Mouse (Mus musculus): ENCODE results near the gene Kif7. TPM values are rescaled to one million over a fixed set of nuclear protein-coding genes. Genes with fewer than 3 reads are reported as not detected.

Kif7 gene
- 3.1 and 3.7 TPM in 2 replicates for polyA plus RNA-seq (2015; fragmentation: Nextera tagmentation; extraction: Ambion mirVana)

DNA sequence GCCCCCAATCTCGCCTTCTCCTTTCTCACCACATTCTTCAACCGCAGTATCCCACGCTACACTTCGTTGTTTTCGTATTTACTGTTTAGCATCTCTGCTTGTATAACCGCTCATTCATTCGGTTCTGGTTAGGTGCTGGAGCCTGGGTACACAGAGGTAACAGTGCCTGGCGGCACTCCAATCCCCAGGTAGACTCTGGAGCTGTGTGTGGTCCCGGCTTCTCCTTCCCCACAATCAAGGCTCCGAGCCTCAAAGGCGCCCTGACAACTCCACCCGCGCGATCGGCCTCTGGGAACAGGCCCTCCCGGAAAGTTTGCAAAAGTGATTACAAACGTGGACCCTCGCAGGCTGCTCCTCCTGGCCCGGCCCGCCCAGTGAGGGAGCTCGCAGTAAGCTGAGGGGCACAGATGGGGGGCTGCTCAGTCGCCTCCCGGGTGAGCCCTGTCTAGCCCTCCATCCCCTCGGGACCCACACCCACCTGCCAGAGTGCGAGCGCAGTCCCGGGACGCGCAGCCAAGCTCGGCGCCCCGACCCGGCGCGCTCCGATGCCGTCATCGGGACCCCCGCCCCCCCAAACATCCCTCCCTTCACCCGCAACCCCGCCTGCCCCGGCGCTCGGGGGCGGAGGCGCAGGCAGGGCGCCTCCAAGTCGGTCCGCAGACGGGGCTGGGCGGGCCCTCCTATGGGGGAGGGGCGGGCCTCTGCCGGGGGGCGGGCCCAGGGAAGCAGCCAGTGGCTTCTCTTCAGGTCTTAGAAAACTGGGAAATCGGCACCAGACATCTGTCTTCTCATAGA is at the start of gene Kif7:
TSS of gene Kif7 (minus strand) at position 534 of the 795 bp plus-strand sequence.
- no peak for TF ChIP-seq CTCF (IDR thresholded peaks at IDR 0.05; ENCODE audit: low read depth)
- peak within 1 kb of the TSS; percentile 71 for H3K9ac ChIP-seq (ENCODE audit: low read depth, low read length)
- H3K9me3 ChIP-seq (replicated peaks; ENCODE audit: low read length) = no peaks in the 10 kb centered on the region
- H3K4me1 ChIP-seq (replicated peaks; ENCODE audit: insufficient read depth, low read length) = peaks cover 2% of the 10 kb centered on the region; the same call in 1 of the 2 replicates
- DNase-seq (ENCODE audit: low spot score) (peak; percentile 90), ATAC-seq (replicated peaks; ENCODE audit: low FRiP score, low read depth) (peak; percentile 93)
- under 1% methylated on average over 53 of the region's 55 CpGs for WGBS
- H3K27ac ChIP-seq = no peak within 1 kb of the TSS
- H3K4me3 ChIP-seq (replicated peaks; ENCODE audit: low read depth, low read length) = peak within 1 kb of the TSS; percentile 77
- peak within 1 kb of the TSS; percentile 77 for H3K4me2 ChIP-seq (ENCODE audit: low read length)
- no peaks in the 10 kb centered on the region for H3K36me3 ChIP-seq (ENCODE audit: insufficient read depth, low read length)
- H3K27me3 ChIP-seq (ENCODE audit: insufficient read depth, low read length) = no peaks in the 10 kb centered on the region

- H3K9me3 ChIP-seq (replicated peaks; ENCODE audit: low read length) = no peaks in the 10 kb centered on the region
- H3K27me3 ChIP-seq (ENCODE audit: insufficient read depth, low read length) = no peaks in the 10 kb centered on the region
- no peak for TF ChIP-seq CTCF (IDR thresholded peaks at IDR 0.05; ENCODE audit: low read depth)
- H3K9ac ChIP-seq (ENCODE audit: low read depth, low read length) = no peak overlapping the region
- no peak overlapping the region for H3K4me2 ChIP-seq (ENCODE audit: low read length)
- H3K36me3 ChIP-seq (ENCODE audit: insufficient read depth, low read length) = no peaks in the 10 kb centered on the region
- H3K27ac ChIP-seq = no peak overlapping the region
- DNase-seq (ENCODE audit: low spot score) = no peak
- no peak for ATAC-seq (replicated peaks; ENCODE audit: low FRiP score, low read depth)
- no peak overlapping the region for H3K4me3 ChIP-seq (replicated peaks; ENCODE audit: low read depth, low read length)
- WGBS = 73% methylated on average over 8 of the region's 8 CpGs
- H3K4me1 ChIP-seq (replicated peaks; ENCODE audit: insufficient read depth, low read length) = no peaks in the 10 kb centered on the region
Observed at GRCm38 (mm10) chr7:79762106-79762505, 46.6 kb upstream of the Kif7 start.

DNA sequence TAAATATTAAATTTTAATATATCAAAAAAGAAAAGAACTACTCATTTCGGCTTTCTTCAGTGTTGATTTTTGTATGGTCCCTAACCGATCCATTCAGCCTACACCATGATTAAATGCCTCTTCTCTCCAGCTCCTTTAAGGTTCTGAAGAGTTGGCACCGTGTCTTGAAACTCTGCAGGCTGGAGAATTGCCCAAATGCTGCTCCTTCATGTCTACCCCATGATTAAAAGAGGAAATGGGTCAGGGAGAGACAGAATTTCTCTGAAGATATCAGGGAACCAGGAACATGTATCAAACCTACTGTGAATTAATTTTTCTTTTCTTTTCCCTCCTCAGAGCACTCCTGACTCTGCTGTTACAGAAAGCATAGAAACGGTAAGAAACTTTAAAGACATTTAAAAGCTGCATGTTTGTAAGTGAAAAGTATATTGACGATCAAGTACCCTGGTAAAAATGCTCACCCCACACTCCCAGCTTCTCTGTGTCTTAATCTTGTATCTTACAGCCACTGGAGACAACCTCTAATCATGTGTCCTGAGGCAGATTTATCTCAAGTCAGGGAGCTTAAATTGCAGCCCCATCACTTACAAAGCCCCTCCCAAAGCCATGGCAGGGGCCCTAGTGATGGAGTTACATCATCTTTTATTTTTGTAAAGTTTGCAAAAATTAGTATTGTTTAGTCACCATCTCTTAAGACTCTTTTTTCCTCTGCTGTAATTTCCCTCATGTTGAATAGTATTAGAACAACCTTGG is 45.8 kb upstream of the Kif7 start:
- Histone ChIP-seq H3K9me3 (replicated peaks; ENCODE audit: low read length) (no peaks in the 10 kb centered on the region), H3K36me3 (ENCODE audit: insufficient read depth, low read length) (no peaks in the 10 kb centered on the region), H3K9ac (ENCODE audit: low read depth, low read length) (no peak overlapping the region), H3K27ac (no peak overlapping the region), H3K4me3 (replicated peaks; ENCODE audit: low read depth, low read length) (no peak overlapping the region), H3K27me3 (ENCODE audit: insufficient read depth, low read length) (no peaks in the 10 kb centered on the region; the same call in 1 of the 2 replicates), H3K4me1 (replicated peaks; ENCODE audit: insufficient read depth, low read length) (no peaks in the 10 kb centered on the region), H3K4me2 (ENCODE audit: low read length) (no peak overlapping the region)
- DNase-seq (ENCODE audit: low spot score) (no peak), ATAC-seq (replicated peaks; ENCODE audit: low FRiP score, low read depth) (no peak)
- 69% methylated on average over 5 of the region's 5 CpGs for WGBS
- no peak for TF ChIP-seq CTCF (IDR thresholded peaks at IDR 0.05; ENCODE audit: low read depth)

- H3K36me3 ChIP-seq (ENCODE audit: insufficient read depth, low read length) = no peaks in the 10 kb centered on the region
- no peak overlapping the region for H3K4me3 ChIP-seq (replicated peaks; ENCODE audit: low read depth, low read length)
- no peak for DNase-seq (ENCODE audit: low spot score)
- no peaks in the 10 kb centered on the region for H3K9me3 ChIP-seq (replicated peaks; ENCODE audit: low read length)
- no peak for TF ChIP-seq CTCF (IDR thresholded peaks at IDR 0.05; ENCODE audit: low read depth)
- no peak for ATAC-seq (replicated peaks; ENCODE audit: low FRiP score, low read depth)
- H3K4me2 ChIP-seq (ENCODE audit: low read length) = no peak overlapping the region
- no peaks in the 10 kb centered on the region for H3K4me1 ChIP-seq (replicated peaks; ENCODE audit: insufficient read depth, low read length)
- H3K27ac ChIP-seq = no peak overlapping the region
- no peaks in the 10 kb centered on the region; the same call in 1 of the 2 replicates for H3K27me3 ChIP-seq (ENCODE audit: insufficient read depth, low read length)
- no peak overlapping the region for H3K9ac ChIP-seq (ENCODE audit: low read depth, low read length)
Observed at GRCm38 (mm10) chr7:79759766-79760165, 44.2 kb upstream of the Kif7 start.

DNA sequence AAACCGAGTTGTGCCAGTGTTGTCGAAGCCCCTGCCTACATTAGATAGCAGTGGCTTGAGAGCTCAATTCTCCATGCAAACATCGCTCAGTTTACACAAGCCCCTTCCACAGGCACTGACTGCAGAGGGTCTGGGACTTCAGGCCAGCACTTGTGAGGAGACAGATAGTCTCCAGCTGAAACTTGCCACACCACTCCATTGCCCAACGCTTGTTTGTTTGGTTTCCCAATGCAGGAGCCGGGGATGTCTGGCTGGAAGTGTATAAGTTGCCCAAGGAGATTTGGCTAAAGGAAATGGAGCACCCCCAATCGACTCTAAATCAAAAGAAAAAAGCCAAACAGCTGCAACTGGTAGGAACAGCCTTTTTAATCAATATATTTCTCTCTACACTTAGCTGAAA is 42.7 kb upstream of the Kif7 start:
- WGBS = 76% methylated on average over 6 of the region's 6 CpGs
- Histone ChIP-seq H3K4me2 (ENCODE audit: low read length) (no peak overlapping the region), H3K27ac (no peak overlapping the region), H3K4me3 (replicated peaks; ENCODE audit: low read depth, low read length) (no peak overlapping the region), H3K9me3 (replicated peaks; ENCODE audit: low read length) (no peaks in the 10 kb centered on the region), H3K36me3 (ENCODE audit: insufficient read depth, low read length) (no peaks in the 10 kb centered on the region), H3K4me1 (replicated peaks; ENCODE audit: insufficient read depth, low read length) (no peaks in the 10 kb centered on the region), H3K27me3 (ENCODE audit: insufficient read depth, low read length) (no peaks in the 10 kb centered on the region; the same call in 1 of the 2 replicates), H3K9ac (ENCODE audit: low read depth, low read length) (no peak overlapping the region)
- no peak for DNase-seq (ENCODE audit: low spot score)
- ATAC-seq (replicated peaks; ENCODE audit: low FRiP score, low read depth) = no peak
- no peak for TF ChIP-seq CTCF (IDR thresholded peaks at IDR 0.05; ENCODE audit: low read depth)

GRCm38 (mm10) chr7:79756334-79756733 is 40.8 kb upstream of the Kif7 start:
- ATAC-seq (replicated peaks; ENCODE audit: low FRiP score, low read depth) = no peak
- TF ChIP-seq CTCF (IDR thresholded peaks at IDR 0.05; ENCODE audit: low read depth) = peak; percentile 52

More at GRCm38 (mm10) chr7:79756334-79756733, 40.8 kb upstream of the Kif7 start:
- H3K9ac ChIP-seq (ENCODE audit: low read depth, low read length) = no peak overlapping the region
- H3K4me3 ChIP-seq (replicated peaks; ENCODE audit: low read depth, low read length) = no peak overlapping the region
- no peaks in the 10 kb centered on the region for H3K4me1 ChIP-seq (replicated peaks; ENCODE audit: insufficient read depth, low read length)
- no peak overlapping the region for H3K4me2 ChIP-seq (ENCODE audit: low read length)
- H3K36me3 ChIP-seq (ENCODE audit: insufficient read depth, low read length) = no peaks in the 10 kb centered on the region
- no peak overlapping the region for H3K27ac ChIP-seq
- no peaks in the 10 kb centered on the region for H3K9me3 ChIP-seq (replicated peaks; ENCODE audit: low read length)
- H3K27me3 ChIP-seq (ENCODE audit: insufficient read depth, low read length) = no peaks in the 10 kb centered on the region; the same call in 1 of the 2 replicates
- DNase-seq (ENCODE audit: low spot score) = no peak
- 48% methylated on average over 2 of the region's 2 CpGs for WGBS

All from kidney, postnatal 0 days (tissue).